Comparison of ENCODE assay signal across 31 mouse cellular contexts in the genomic region with DNA sequence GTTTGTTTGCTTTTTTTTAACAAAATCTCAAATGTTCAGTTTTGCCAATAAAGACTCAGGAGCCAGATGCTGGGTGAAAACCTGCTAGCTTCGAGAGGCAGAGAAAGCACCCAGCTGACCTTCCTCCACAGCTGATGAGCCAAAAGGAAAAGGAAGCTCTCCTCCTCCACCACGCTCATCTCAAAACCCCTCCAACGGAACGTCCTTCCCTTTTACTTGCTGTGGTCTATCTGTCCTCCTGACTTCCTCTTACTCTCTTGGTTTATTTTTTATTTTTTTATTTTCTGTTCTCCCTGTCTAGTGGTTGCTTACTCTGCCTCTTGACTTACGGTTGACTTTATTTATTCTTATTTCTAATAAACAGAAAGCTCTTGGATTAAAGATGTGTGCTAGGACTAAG. TPM values are rescaled to one million over a fixed set of nuclear protein-coding genes. Genes with fewer than 3 reads are reported as not detected.
DNase-seq lines count a peak whose midpoint lies in the region; ATAC-seq and TF ChIP-seq lines count a peak whose summit lies in the region.
"Had no signal": no experiment of that assay in that cellular context is flagged by ENCODE, and none has a peak within 500 bp of the region (broad histone marks: within the 10 kb centered on the region; RNA-seq: fewer than 3 reads in every experiment).

No protein-coding gene starts in this region.

- no peaks in the 10 kb centered on the region for H3K9me3 ChIP-seq in MEL (replicated peaks; ENCODE audit: insufficient read depth, low read length)
- no peaks in the 10 kb centered on the region for H3K9me3 ChIP-seq in midbrain, embryonic 14.5 days (ENCODE audit: control insufficient read depth, low read length)
- H3K9me3 ChIP-seq: forebrain, embryonic 13.5 days; hindbrain, embryonic 13.5 days; limb, embryonic 10.5 days; limb, embryonic 15.5 days; liver, embryonic 15.5 days; midbrain, embryonic 13.5 days; neural tube, embryonic 15.5 days had no signal

- peak overlapping the region; percentile 46 for H3K9ac ChIP-seq in MEL (ENCODE audit: control insufficient read depth, low read depth, low read length, poor library complexity, severe bottlenecking)
- no peak overlapping the region for H3K9ac ChIP-seq in midbrain, embryonic 14.5 days (replicated peaks; ENCODE audit: low read length)
- H3K9ac ChIP-seq: forebrain, embryonic 13.5 days; hindbrain, embryonic 13.5 days; limb, embryonic 15.5 days; liver, embryonic 15.5 days; lung, embryonic 14.5 days; midbrain, embryonic 13.5 days; neural tube, embryonic 15.5 days had no signal

- peak; percentile 72; a peak in 3 of 4 replicates for TF ChIP-seq EP300 in MEL (IDR thresholded peaks at IDR 0.05; ENCODE audit: low read depth in 1 of 2, low read length in 2 of 2)

- H3K4me3 ChIP-seq in MEL (ENCODE audit: control insufficient read depth in 1 of 2, insufficient read depth in 1 of 2, low read depth in 2 of 2, low read length in 2 of 2) (peak overlapping the region; percentile 39 to 46), macrophage (ENCODE audit: inconsistent target) (no peak overlapping the region)
- H3K4me3 ChIP-seq in midbrain, embryonic 14.5 days (replicated peaks; ENCODE audit: low read depth, low read length) = no peak overlapping the region
- H3K4me3 ChIP-seq: forebrain, embryonic 13.5 days; hindbrain, embryonic 13.5 days; limb, embryonic 10.5 days; limb, embryonic 15.5 days; liver, embryonic 15.5 days; midbrain, embryonic 13.5 days; neural tube, embryonic 15.5 days had no signal

- TF ChIP-seq POLR2A in MEL (IDR thresholded peaks at IDR 0.05; ENCODE audit: control insufficient read depth in 1 of 2, insufficient read depth in 1 of 2, low read depth in 1 of 2, low read length in 2 of 2, poor library complexity in 1 of 2) = peak in 1 of 2 experiments; percentile 67; a peak in 2 of 4 replicates

- H3K27me3 ChIP-seq in MEL (ENCODE audit: control insufficient read depth in 1 of 2, insufficient read depth in 2 of 2, low read length in 2 of 2) = no peaks in the 10 kb centered on the region
- no peaks in the 10 kb centered on the region for H3K27me3 ChIP-seq in midbrain, embryonic 14.5 days (ENCODE audit: control insufficient read depth, insufficient read depth, low read length)
- H3K27me3 ChIP-seq: forebrain, embryonic 13.5 days; hindbrain, embryonic 13.5 days; limb, embryonic 15.5 days; midbrain, embryonic 13.5 days; neural tube, embryonic 15.5 days had no signal

- TF ChIP-seq CTCF in MEL (IDR thresholded peaks at IDR 0.05 in 2 of 3, conservative IDR thresholded peaks at IDR 0.05 in 1 of 3; ENCODE audit: control insufficient read depth in 1 of 3, insufficient read depth in 1 of 3, low read depth in 2 of 3, low read length in 3 of 3, poor library complexity in 1 of 3, severe bottlenecking in 1 of 3) = no peak

- H3K36me3 ChIP-seq in MEL (ENCODE audit: control insufficient read depth in 1 of 2, insufficient read depth in 2 of 2, low read length in 2 of 2) = peaks cover 0 to 17% of the 10 kb centered on the region in 2 experiments; a peak in 2 of 4 replicates
- H3K36me3 ChIP-seq in macrophage (ENCODE audit: inconsistent target) = no peaks in the 10 kb centered on the region
- H3K36me3 ChIP-seq in midbrain, embryonic 14.5 days (ENCODE audit: control insufficient read depth, insufficient read depth, low read length) = no peaks in the 10 kb centered on the region
- H3K36me3 ChIP-seq: hindbrain, embryonic 13.5 days; limb, embryonic 10.5 days; limb, embryonic 15.5 days; liver, embryonic 15.5 days; midbrain, embryonic 13.5 days; neural tube, embryonic 15.5 days had no signal

- H3K27ac ChIP-seq in MEL (ENCODE audit: control insufficient read depth, low read depth, low read length) (peak overlapping the region; percentile 66), macrophage (0 out of 2 replicates have a peak overlapping the region, but pooled peaks have one; percentile 2)
- no peak overlapping the region for H3K27ac ChIP-seq in midbrain, embryonic 14.5 days (replicated peaks; ENCODE audit: low read depth, low read length)
- H3K27ac ChIP-seq: forebrain, embryonic 13.5 days; hindbrain, embryonic 13.5 days; kidney, postnatal 0 days; limb, embryonic 10.5 days; limb, embryonic 15.5 days; liver, embryonic 15.5 days; midbrain, embryonic 13.5 days; neural tube, embryonic 15.5 days; stomach, postnatal 0 days had no signal

- TF ChIP-seq RAD21 in MEL (IDR thresholded peaks at IDR 0.05; ENCODE audit: low read depth, low read length) = no peak

- DNase-seq in 416B (ENCODE audit: low read depth) (peak; percentile 73), MEL (ENCODE audit: low read depth, low spot score) (peak; percentile 85), MN1 (ENCODE audit: low spot score) (no peak)
- no peak for DNase-seq in adrenal gland, postnatal 14 days
- DNase-seq in midbrain, embryonic 14.5 days = no peak
- DNase-seq: adrenal gland, postnatal 25 days; cerebellum, adult 11-12 months; cerebellum, adult 9-11 months; gastrocnemius, postnatal 25 days; heart, postnatal 14 days; kidney, adult 8-10 months; layer of hippocampus, adult 9-11 months; lung, embryonic 14.5 days; lung, postnatal 14 days; right cerebral cortex, postnatal 25 days; spleen, adult 18-20 months; thymus, adult 2 months; thymus, postnatal 36 days had no signal

- peak; percentile 34; the same call in 1 of the 2 replicates for ATAC-seq in neutrophil, adult 5-6 weeks (ENCODE audit: extremely low read depth, insufficient number of reproducible peaks, low FRiP score, poor library complexity, severe bottlenecking)
- ATAC-seq in midbrain, embryonic 14.5 days (ENCODE audit: low FRiP score, low TSS enrichment) = no peak
- ATAC-seq: CD4-positive, CD25-positive, alpha-beta regulatory T cell, adult 4 months; forebrain, embryonic 13.5 days; intestine, embryonic 16.5 days; midbrain, embryonic 13.5 days had no signal

- no peak overlapping the region for H3K4me2 ChIP-seq in midbrain, embryonic 14.5 days (ENCODE audit: low read length)
- H3K4me2 ChIP-seq: forebrain, embryonic 13.5 days; hindbrain, embryonic 13.5 days; limb, embryonic 15.5 days; liver, embryonic 15.5 days; lung, embryonic 14.5 days; midbrain, embryonic 13.5 days; neural tube, embryonic 15.5 days had no signal

- H3K79me2 ChIP-seq in MEL (ENCODE audit: control insufficient read depth, insufficient read depth, low read length, poor library complexity) (no peaks in the 10 kb centered on the region), macrophage (ENCODE audit: inconsistent target) (no peaks in the 10 kb centered on the region)

- WGBS in macrophage (ENCODE audit: missing documents) = 0% methylated on average over 5 of the region's 5 CpGs
- WGBS in midbrain, embryonic 14.5 days = 82% methylated on average over 5 of the region's 5 CpGs

- H3K4me1 ChIP-seq in MEL (ENCODE audit: control insufficient read depth in 1 of 2, insufficient read depth in 2 of 2, low read length in 2 of 2) = peaks cover 17 to 20% of the 10 kb centered on the region in 2 experiments
- H3K4me1 ChIP-seq in midbrain, embryonic 14.5 days (ENCODE audit: control insufficient read depth, insufficient read depth, low read length) = no peaks in the 10 kb centered on the region
- H3K4me1 ChIP-seq: forebrain, embryonic 13.5 days; hindbrain, embryonic 13.5 days; limb, embryonic 15.5 days; midbrain, embryonic 13.5 days; neural tube, embryonic 15.5 days had no signal

TF ChIP-seq in MEL, 35 proteins besides CTCF, POLR2A, EP300 and RAD21 (continues in another document):
- TF ChIP-seq MYB (IDR thresholded peaks at IDR 0.05; ENCODE audit: low read depth, low read length) = peak; percentile 62; the same call in 1 of the 2 replicates
- no peak for TF ChIP-seq USF2 (IDR thresholded peaks at IDR 0.05; ENCODE audit: borderline replicate concordance in 1 of 2, insufficient read depth in 1 of 2, low read depth in 1 of 2, low read length in 2 of 2)
- TF ChIP-seq MXI1 (IDR thresholded peaks at IDR 0.05; ENCODE audit: low read depth, low read length) = peak; percentile 48; the same call in 1 of the 2 replicates
- TF ChIP-seq MAZ (IDR thresholded peaks at IDR 0.05; ENCODE audit: low read depth, low read length) = peak; percentile 83
- TF ChIP-seq GABPA (IDR thresholded peaks at IDR 0.05; ENCODE audit: low read depth, low read length) = no peak
- no peak for TF ChIP-seq POLR2AphosphoS5 (IDR thresholded peaks at IDR 0.05; ENCODE audit: borderline replicate concordance, low read depth, low read length)
- TF ChIP-seq TAL1 (IDR thresholded peaks at IDR 0.05; ENCODE audit: low read length) = no peak
- TF ChIP-seq KAT2A (conservative IDR thresholded peaks at IDR 0.05; ENCODE audit: low read depth, low read length) = 0 out of 2 replicates have a peak, but pooled peaks have one; percentile 28
- peak; percentile 50 for TF ChIP-seq TCF12 (IDR thresholded peaks at IDR 0.05; ENCODE audit: low read depth, low read length)
- TF ChIP-seq SIN3A (IDR thresholded peaks at IDR 0.05; ENCODE audit: low read length) = peak; percentile 82
- peak; percentile 78 for TF ChIP-seq TBP (IDR thresholded peaks at IDR 0.05; ENCODE audit: low read depth, low read length)

RNA-seq across cellular contexts. Expression of a gene that starts 14.7 kb away (rescaled TPM):
- 50.0 and 57.4 TPM in 2 replicates for total RNA-seq in MEL (2012; rRNA removed)
- polyA plus RNA-seq in MEL (2012; ENCODE audit: insufficient read depth in 1 of 2, insufficient read length in 2 of 2, low read depth in 1 of 2, low replicate concordance in 2 of 2, missing spikeins in 1 of 2) (10 to 100 TPM in 1 of 2 experiments, not detected in 1; 71.3 TPM), macrophage (2018) (70.3 to 99.4 TPM (median 73.8 TPM) in 3 replicates)
- 100 to 1,000 TPM; 185 to 808 (median 305) TPM for total RNA-seq in macrophage (2018; cell fraction: chromatin; rRNA removed)
- total RNA-seq in macrophage (2018; cell fraction: cytosol; rRNA removed) = 100 to 1,000 TPM in 14 of 26 experiments, 10 to 100 TPM in 12; 74.8 to 226 (median 103) TPM
- total RNA-seq in macrophage (2018; cell fraction: nucleus; rRNA removed) = 100 to 1,000 TPM; 103 to 566 (median 169) TPM
- total RNA-seq in neutrophil, adult 5-6 weeks (2017) = 34.9 and 42.0 TPM in 2 replicates
- total RNA-seq in adrenal gland, postnatal 14 days (2021) = 70.5 and 85.1 TPM in 2 replicates
- polyA plus RNA-seq in midbrain, embryonic 14.5 days (2014; fragmentation: Nextera tagmentation; extraction: Ambion mirVana) = 67.5 and 75.2 TPM in 2 replicates

RNA-seq across cellular contexts. Expression of a gene that starts 55.8 kb away (rescaled TPM):
- total RNA-seq in MEL (2012; rRNA removed) = 2.6 and 5.6 TPM in 2 replicates
- polyA plus RNA-seq in MEL (2012; ENCODE audit: insufficient read depth in 1 of 2, insufficient read length in 2 of 2, low read depth in 1 of 2, low replicate concordance in 2 of 2, missing spikeins in 1 of 2) (1 to 10 TPM in 1 of 2 experiments, not detected in 1; 4.1 TPM), macrophage (2018) (1.4 to 9.6 TPM (median 1.5 TPM) in 3 replicates)
- total RNA-seq in macrophage (2018; cell fraction: chromatin; rRNA removed) = 1 to 10 TPM in 4 of 26 experiments, under 1 TPM in 6, not detected in 16; 0.32 to 3.0 (median 0.64) TPM
- total RNA-seq in macrophage (2018; cell fraction: cytosol; rRNA removed) = 1 to 10 TPM in 13 of 26 experiments, under 1 TPM in 13; 0.39 to 7.6 (median 2.0) TPM
- 1 to 10 TPM in 9 of 26 experiments, under 1 TPM in 11, not detected in 6; 0.17 to 4.2 (median 0.90) TPM for total RNA-seq in macrophage (2018; cell fraction: nucleus; rRNA removed)
- 10.1 and 10.8 TPM in 2 replicates for total RNA-seq in neutrophil, adult 5-6 weeks (2017)
- total RNA-seq in adrenal gland, postnatal 14 days (2021) = 8.0 and 9.5 TPM in 2 replicates
- polyA plus RNA-seq in midbrain, embryonic 14.5 days (2014; fragmentation: Nextera tagmentation; extraction: Ambion mirVana) = 2.6 and 7.4 TPM in 2 replicates

Comparison
In these comparisons a context has a peak if more than half of its experiments do, and no peak if none do; other contexts are left out.
1. DNase-seq: peak in 416B (single experiment) and MEL (single experiment); none in MN1 (single experiment), adrenal gland, postnatal 14 days (single experiment) and midbrain, embryonic 14.5 days (single experiment).
2. H3K4me3 ChIP-seq: peak in MEL (2 of 2); none in macrophage (single experiment) and midbrain, embryonic 14.5 days (single experiment).